Mouse (Mus musculus): Measurements from ENCODE around the gene Rbfox1.

The Rbfox1 gene

DNA sequence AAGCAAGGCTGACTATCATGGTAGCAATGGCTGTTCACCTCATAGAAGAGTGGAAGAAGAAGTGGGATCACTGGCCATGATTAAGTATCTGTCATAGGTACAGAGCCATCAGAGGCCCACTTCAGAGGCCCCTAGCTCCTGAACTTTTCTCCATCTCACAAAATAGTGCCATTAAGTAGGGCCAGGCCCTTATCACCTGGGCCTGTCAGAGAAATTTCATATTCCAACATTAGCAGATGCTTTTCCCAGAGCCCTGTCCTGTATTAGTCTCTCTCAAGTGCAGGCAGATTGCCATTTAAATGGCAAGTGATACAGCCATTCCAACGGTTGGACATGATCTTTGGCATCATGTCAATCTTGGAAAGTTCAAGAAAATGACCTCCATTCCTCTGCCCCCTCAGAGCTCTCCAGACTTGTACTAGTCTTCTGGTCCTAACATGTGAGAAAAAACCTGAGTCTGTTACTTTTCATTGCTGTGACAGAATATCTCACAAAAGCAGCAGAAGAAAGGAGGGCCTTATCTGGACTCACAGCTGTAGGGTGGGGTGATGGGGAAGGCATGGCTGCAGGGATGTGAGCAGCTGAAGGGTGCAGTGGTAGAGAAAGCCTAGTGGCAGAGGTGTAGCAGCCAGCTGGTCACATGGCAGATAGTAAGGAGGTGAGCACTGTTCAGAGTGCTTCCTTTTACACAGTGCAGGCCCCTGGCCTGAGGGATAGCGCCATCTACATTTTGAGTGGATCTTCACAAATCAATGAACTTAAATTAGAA is 210.6 kb downstream of the Rbfox1 start:
- no peak for DNase-seq (ENCODE audit: low spot score in 2 of 2)

DNA sequence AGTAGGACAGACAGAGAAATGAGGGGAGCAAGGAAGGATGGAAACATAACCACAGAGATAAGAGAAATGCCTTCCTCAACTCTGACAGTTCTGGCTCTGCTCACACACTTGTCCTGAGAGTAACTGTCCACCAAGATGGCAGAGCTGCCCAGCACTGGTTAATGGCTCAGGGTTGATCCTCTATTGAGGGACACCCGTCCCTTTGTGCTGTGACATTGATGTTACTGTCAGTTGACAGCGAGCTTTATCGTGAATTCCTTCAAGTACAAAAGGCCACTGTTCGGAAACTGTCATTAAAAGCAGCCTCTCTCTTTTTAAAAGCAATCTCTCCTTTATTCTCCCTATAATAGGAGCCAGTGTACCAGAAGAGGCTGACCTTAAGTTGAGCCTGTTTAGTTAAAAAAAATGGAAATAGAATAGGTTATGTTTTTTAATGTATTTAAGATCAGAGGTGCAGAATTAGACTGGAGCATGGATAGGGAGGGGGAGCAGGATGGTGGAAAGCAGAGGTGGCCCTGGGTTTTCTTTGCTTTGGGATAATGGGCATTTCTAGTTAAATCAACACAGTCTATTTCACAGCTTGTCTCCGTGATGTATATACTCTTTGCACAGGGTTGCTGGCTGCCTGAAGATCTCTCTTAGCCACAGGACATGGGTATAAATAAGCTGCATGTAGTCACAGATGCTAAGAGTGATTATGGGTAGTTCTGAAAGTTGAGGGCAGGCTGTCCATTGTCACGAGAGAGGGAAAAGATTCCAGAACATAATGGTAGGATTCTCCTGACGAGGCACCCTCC is 212.3 kb downstream of the Rbfox1 start:
- no peak for DNase-seq (ENCODE audit: low spot score in 2 of 2)

DNA sequence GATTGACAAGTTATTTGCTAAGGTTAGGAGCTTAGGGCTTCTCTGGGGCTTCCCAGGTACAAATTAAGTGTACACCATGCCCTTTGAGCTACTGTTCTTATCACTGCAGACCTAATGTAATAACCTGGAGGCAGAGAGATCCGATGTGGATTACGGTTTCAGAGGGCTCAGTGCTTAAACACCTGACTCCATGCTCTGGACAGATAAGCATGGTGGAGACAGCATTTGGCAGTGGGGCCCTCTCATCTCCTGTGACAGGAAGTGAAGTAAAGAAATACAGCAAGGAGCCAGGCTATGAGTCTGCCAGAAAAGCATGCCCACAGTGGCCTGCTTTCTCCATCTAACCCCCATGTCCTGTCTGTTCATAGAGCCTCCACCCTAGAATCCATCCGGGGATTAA is 213.0 kb downstream of the Rbfox1 start:
- no peak for DNase-seq (ENCODE audit: low spot score in 2 of 2)

DNA sequence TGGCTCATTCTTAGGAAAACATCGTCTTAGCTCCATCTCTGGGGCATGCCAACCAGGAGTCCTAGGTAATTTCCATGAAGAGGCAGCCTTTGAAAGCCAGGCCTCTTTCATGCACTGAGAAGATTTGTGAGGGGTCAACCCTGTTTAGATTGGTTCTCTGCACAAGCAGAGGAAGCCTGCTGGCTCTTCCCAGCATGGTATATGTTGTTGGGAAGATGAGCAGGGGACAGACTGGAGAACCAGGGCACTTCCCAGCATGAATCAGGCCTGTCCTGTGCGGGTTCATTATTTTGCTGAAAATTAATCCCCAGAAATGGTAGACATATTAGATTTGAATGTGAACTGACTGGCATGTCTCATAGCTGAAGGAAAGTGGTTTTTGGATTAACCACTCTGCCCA is 214.4 kb downstream of the Rbfox1 start:
- DNase-seq (ENCODE audit: low spot score in 2 of 2), result no peak

DNA sequence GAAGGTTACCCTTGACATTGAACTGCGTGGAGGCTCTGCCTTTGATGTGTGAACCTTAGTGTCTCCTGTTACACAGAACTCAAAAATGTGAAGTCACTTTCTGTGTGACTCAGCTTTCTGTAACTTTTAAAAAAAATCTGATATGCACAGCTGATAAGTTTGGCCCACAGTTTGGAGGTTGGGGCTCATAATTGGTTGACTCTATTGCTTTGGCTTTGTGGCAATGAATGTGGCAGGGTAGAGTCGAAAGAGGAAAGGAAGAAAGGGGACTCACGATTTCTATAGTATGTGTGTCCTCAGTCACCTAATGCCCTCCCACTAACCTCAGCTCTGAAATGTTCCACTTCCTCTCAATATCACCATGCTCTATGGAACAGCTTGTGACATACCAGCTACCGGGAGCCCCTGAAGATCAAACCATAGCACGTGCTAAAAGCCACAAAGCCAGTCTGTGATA is 215.3 kb downstream of the Rbfox1 start:
- no peak for DNase-seq (ENCODE audit: low spot score in 2 of 2)

DNA sequence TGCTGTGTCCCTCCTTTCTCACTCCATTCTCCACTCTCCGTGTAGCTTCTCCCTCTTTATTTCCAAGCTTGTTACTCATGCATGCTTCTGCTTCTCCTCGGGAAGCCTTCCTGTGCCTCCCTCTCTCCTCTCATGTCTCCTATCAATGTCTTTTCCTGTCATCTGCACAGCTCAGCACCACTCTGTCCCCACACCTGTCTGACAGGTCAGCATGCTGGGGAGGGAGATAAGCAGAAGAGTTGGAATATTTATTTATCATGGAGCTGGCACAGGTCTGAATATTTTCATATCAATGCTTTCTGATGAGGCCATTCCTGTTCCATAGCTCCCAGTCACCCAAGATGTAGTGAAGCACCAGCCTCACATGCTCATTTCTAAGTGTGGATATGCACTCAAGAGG is 218.6 kb downstream of the Rbfox1 start:
- DNase-seq (ENCODE audit: low spot score in 2 of 2), result no peak

DNA sequence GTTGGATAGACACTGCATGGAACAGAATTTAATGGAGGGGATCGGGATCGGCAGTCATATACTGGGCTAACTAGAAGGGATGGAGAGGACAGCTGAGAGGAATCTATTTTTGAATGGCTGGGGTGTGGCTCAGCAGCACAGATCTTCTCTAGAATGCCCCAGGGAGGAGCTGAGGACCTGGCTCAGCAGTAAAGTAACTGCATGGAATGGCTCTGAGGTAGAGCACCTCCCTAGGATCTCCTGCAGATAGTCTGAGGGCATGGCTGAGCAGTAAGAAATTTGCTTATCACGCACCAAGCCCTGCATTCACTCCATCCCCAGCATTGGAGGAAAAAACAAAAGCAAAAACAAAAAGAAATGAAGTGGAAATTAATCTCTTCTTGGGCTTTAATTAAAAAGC is 225.0 kb downstream of the Rbfox1 start:
- DNase-seq (ENCODE audit: low spot score in 2 of 2), result no peak

DNA sequence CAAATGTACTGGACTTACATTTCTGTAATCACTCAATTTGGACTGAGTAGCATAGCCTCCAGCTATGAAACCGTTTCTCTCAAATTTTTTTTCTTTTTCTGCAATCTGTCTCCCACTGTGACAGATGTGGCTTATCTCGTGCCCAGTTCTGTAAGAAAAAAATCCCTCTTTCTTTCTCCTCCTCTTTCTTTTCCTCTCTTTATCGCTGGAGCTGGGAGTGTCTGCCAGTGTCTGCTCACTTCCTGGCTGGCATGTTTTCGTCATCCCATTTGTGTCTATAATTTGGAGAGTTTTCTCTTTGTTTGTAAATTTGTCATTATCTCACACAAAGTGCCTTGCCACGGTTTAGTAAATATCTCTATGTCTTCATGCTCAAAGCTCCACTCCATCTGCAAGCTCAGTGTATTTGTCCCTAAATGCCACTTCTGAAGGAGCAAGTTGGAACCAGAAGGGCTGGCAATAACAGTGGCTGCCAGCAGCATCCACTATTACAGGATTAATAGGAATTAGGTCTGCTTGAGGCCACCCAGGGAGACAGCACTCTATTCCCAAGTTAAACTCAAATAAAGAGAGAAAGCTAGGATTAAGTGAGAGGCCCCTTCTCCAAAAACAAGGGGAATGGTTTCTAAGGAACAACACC is 228.8 kb downstream of the Rbfox1 start:
- DNase-seq (ENCODE audit: low spot score in 2 of 2), result peak; percentile 30 to 43

DNA sequence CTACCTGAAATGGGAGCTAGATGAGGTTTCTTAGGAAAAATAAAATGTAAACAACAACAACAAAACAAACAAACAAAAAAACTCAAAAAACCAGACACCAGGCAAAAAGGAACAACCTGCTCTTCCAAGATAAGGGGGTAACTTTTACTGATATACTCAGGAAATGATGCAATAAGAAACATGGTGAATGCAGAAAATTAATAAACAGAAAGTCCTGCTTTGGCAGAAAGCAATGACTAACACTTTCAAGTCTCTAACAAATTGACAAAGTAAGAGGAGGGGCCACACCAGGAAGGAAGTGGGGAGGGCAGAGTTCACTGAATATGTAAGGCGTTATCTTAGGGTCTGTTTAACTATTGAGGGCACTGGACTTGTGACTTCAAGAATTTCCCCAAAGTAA is 234.3 kb downstream of the Rbfox1 start:
- DNase-seq (ENCODE audit: low spot score in 2 of 2), result no peak

DNA sequence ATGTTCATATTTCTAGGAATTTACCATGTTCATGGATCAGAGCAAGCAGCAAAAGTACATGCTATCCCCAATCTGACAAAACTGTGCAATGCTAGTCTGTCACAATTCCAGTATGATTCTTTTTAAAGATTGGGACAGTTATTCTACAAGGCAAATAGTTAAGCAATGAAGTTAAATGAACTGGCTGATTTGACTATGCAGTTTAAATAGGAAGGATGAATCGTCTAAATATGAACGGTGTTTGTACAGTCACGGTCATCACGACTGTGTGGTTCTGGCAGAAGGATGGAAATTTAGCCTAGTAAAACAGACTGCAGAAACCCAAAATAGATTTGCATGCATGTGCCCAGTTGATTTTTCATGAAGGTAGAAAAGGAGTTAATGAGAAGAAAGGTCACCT is 236.1 kb downstream of the Rbfox1 start:
- DNase-seq (ENCODE audit: low spot score in 2 of 2), result no peak

DNA sequence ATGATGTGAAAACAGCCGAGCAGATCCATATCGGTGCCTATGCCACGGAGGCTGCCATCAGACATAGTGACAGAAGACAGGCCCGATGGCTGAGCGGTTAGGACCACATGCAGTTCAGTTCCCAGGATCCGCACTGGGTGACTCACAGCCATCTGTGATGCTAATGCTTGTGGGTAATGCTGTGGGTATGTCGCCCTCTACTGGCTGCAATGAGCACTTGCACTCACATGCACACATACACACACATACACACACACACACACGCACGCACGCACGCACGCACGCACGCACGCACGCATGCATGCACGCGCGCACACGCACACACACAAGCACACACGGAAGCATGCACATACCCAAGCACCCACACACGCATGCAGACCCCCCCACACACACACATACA is 237.7 kb downstream of the Rbfox1 start:
- DNase-seq (ENCODE audit: low spot score in 2 of 2), result no peak

DNA sequence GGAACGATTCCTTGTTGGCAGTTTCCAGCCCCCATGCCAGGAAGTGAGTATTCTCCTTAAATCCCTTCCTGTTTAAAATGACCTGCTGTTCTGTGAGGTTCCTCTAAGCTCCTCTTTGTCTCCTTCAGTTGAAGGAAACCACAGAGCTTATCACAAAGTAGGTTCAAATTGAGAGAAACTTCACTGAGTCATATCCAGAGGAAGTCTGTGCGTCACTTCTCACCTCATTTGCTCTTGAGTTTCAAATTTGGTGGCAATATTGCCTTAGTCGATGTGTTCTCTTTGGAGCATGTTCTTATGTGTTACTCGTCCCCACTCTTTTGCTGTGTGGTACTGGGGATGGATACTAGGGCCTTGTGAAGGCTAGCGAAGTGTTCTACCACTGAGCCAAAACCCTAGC is 243.2 kb downstream of the Rbfox1 start:
- DNase-seq (ENCODE audit: low spot score in 2 of 2), result no peak

DNA sequence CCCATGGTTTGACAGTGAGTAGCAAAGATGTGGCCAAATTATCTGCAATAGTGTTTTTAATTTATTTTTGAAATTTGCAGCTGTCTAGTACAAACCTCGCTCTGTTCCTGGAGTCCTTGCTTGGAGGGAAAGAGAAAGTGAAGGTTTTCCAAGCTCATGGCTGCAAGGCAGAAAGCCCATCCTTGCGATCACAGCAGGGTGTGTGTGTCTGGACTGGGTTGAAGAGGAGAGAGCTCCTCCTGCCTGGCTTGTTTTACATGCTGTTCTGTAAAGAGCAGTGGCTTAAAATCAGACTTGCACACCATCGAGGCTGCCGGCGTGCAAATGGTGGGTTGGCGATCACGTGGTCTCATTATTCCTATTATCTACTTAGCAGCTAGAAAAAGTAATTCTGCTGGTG is 249.9 kb downstream of the Rbfox1 start:
- no peak for DNase-seq (ENCODE audit: low spot score in 2 of 2)

DNA sequence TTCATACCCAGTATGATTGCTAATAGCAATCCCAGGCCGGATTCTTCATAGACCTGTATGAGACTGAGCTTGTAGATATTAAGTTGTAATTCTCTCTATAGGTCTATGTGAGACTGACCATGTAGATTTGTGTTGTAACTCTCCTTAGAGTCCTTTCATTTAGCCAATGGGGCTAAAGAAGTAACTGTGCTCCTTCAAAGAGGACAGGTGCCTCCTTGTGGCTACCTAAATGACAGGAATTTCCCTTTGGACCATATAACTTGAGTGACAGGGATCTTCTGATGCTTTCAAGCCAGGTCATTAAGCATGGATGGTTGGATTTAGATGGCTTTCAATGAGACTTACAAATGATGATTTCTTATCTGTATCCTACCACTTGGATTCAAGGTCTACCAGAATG is 254.3 kb downstream of the Rbfox1 start:
- no peak for DNase-seq (ENCODE audit: low spot score in 2 of 2)

DNA sequence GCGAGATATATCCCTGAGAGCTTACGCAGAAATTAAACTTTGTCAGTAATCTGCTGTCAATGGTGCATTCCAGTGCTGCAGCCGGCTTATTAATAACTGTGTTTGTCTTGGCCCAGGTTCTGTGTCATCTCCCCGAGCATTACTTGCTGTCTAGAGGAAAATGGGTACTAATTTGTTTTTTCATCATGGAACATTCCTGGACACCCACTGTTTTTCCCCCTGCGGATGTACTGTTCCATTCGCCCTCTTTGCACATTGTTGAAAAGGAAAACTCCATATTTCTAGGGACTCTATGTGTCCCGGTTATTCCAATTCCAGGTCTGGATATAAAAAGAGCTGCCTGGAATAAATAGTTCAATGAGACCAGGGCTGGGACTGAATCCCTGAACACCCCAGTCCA is 262.8 kb downstream of the Rbfox1 start:
- no peak for DNase-seq (ENCODE audit: low spot score in 2 of 2)

DNA sequence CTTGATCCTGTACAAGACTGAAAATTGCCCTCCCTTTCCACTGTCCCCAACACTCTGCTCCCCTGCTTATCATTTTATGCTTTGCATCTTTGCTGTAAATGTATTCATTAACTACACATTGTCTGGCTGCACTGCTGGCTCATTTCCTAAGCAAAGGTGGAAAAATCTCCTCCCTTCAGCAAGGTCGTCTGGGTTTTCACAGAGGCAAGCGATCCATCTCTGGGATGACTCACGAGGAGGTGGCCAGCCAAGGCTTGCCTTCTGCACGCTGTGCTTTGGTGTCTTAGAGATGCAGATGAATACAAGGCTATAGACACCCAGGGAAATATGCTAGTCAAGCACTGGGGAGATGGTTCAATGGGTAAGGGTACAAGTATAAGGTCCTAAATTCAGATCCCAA is 264.2 kb downstream of the Rbfox1 start:
- no peak for DNase-seq (ENCODE audit: low spot score in 2 of 2)

DNA sequence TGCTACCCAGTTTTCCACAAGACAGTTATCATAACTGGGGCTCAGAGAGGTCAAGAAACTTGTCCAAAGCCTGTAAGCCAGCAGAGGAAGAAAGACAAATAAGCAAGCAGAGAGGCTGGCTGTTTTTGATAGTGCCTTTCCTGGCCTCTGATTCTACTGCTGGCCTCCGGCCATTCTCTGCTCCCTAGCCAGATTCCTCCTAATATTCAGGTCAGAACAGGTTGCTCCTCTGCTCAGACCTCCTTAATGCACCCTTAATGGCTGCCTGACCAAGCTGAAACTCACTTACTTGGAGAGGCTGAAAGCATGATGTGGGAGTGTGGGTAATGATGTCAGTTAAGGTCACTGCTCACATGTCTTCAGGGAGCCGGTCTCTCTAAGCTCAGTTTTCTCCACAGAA is 270.4 kb downstream of the Rbfox1 start:
- DNase-seq (ENCODE audit: low spot score in 2 of 2), result no peak

DNA sequence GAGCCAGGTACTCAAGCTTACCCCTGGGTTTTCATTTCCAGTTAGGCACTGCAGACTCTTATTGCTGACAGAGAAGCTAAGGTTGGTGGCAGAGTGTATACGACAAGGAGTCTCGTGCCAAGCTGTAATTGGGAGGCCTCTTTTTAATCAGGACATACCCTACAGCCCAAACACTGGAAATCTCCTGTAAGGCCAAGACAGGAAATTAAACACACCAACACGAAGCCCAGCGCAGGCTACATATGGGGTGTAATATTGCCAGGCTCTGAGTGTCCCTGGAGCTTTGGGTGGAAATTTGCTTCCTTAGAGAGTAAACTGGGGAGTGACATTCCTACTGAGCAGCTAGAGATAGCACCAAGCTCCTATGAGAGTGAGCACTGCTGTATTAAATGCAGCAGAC is 279.3 kb downstream of the Rbfox1 start:
- no peak for DNase-seq (ENCODE audit: low spot score in 2 of 2)

DNA sequence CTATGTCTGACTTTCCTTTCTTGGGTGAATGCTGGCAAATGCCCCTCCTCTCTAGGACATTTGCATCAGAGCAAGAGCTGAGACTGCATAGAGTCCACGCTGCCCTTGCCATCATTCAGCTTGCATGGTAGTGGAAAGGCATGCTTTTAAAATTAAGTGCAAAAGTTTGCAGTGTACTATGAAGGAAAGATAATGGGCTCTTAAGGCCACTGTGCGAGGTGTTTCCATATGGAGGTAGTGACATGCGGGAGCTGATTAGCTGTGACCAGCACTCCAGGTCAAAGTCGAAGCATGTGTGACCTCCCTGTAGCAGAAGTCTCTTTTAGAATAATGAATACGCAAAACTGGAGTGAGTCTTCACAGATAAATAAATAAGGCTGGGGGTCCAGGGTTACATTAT is 284.2 kb downstream of the Rbfox1 start:
- DNase-seq (ENCODE audit: low spot score in 2 of 2), result no peak

DNA sequence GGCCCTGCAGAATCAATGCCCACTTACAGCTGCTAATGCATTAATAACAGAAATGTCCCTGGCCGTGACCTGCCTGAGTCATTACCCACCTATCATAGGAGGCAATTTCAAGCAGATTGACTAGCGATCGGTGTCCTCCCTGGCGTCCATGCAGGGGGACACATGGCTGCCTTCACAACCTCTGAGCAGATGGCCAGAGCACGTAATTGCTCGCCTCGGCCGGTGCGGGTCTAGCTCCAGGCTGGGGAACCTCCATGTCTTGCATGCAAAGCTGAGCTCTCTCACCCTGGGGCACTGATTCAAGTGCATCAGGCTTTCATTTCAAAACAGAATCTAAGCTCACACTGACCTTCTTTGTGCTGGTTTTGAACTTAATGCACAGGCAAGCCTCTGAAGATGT is 295.7 kb downstream of the Rbfox1 start:
- DNase-seq (ENCODE audit: low spot score in 2 of 2), result no peak

DNA sequence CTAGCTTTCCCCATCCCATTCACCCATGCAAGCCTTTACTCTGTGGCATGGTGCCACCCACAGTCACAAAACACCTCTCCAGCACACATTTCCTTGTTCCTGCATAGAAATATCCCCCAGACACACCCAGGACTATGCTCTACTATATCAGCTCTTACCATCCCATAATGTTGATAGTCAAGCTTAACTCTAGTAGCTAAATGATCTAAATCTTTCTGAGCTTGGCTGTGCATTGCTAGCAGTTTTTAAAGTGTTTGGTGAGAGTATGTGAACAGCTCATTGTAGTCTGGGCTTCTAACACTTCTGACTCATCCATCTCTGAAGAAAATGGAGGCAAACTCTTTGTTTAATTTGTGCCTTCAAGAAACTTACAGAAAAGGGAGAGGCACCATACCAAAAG is 297.2 kb downstream of the Rbfox1 start:
- DNase-seq (ENCODE audit: low spot score in 2 of 2), result no peak

DNA sequence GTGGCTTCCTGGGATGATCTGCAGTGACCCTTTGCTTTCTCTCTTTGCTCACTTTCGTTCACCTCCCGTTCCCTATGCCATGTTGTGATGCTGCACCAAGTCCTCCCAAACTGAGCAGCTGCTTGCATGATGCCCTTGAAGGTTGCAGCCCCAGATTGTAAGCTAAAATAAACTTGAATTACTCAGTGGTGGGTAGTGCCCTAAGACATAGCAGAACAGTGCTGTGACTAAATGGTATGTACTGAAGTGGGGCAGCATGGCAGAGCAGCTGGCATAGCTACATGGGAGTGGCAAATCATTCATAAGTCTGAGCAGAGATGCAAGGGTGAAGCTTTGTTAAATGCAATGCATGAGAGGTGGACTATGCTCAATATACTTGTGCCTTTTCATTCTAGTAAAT is 307.2 kb downstream of the Rbfox1 start:
- peak in 1 of 2 experiments; percentile 36 for DNase-seq (ENCODE audit: low spot score in 2 of 2)

DNA sequence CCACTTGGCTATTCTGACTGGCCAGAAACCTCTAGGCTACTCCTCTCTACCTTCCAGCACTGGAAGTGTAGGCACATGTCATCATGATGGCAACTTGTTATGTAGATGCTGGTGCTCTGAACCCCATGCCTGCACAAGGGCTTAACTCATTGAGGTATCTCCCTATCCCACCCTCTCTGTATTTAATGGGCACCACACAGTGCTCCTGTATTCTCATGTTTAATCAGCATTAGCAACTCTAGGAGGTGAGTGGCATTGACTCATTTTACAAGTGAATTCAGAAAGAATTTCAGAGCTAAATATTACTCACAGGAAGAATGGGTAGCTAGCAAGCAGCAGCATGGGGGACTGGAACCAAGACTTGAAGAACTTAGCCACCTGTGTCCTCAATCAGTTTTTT is 321.3 kb downstream of the Rbfox1 start:
- DNase-seq (ENCODE audit: low spot score in 2 of 2), result no peak

Measured in right cerebral cortex, postnatal 10 days (tissue).